Mouse (Mus musculus) bone marrow macrophage, adult 2 months (primary cell): ENCODE measurements at regions not wholly inside any gene's neighbourhood (a gene's known extent, or its start where the extent isn't known, plus 50 kb on each side); places are given as distances from the start of the nearest gene placed in this dataset.

ENCODE experiments used
- CTCF ChIP-seq: IDR thresholded peaks from 2 replicates; pipeline ENCODE4 v1.5.1; 2012; ENCODE audit warnings: low read depth, mild to moderate bottlenecking, low read length, moderate library complexity
- POLR2A ChIP-seq: IDR thresholded peaks from 2 replicates; pipeline ENCODE4 v1.6.1; 2012; ENCODE audit warnings: mild to moderate bottlenecking, low read depth, low read length, borderline replicate concordance

GRCm38 (mm10) chr3:66465371-66465770 is 168.7 kb upstream of the Veph1 start:
- no peak for TF ChIP-seq CTCF
- TF ChIP-seq POLR2A = no peak
